Mouse (Mus musculus) heart, embryonic 15.5 days (tissue): ENCODE measurements at regions not wholly inside any gene's neighbourhood (a gene's known extent, or its start where the extent isn't known, plus 50 kb on each side); places are given as distances from the start of the nearest gene placed in this dataset.

Experiments
- ATAC-seq: fragments of 200-750 bp; cut with Nextera tagmentation; replicated peaks from 2 replicates; pipeline ENCODE4 v1.8.0; 2017; ENCODE audit warnings: low read depth, moderate TSS enrichment; ENCODE audit not compliant: insufficient number of reproducible peaks, insufficient read depth, low FRiP score
- H3K27ac ChIP-seq: fragments of 300-500 bp; sonication (generic); 2 replicates; pipeline ENCODE4 v1.5.1; 2015; ENCODE audit warnings: mild to moderate bottlenecking, inconsistent platforms
- H3K27me3 ChIP-seq: fragments of 300-500 bp; sonication (generic); 2 replicates; pipeline ENCODE4 v1.6.1; 2015; ENCODE audit warnings: inconsistent platforms
- H3K36me3 ChIP-seq: fragments of 300-500 bp; sonication (generic); 2 replicates; pipeline ENCODE4 v1.6.1; 2015; ENCODE audit warnings: mild to moderate bottlenecking, inconsistent platforms
- H3K4me1 ChIP-seq: fragments of 300-500 bp; sonication (generic); replicated peaks from 2 replicates; pipeline ENCODE4 v1.6.1; 2015; ENCODE audit warnings: inconsistent platforms
- H3K4me2 ChIP-seq: fragments of 300-500 bp; sonication (generic); 2 replicates; pipeline ENCODE4 v1.6.1; 2015; ENCODE audit warnings: inconsistent platforms, mild to moderate bottlenecking, moderate library complexity
- H3K4me3 ChIP-seq: fragments of 300-500 bp; sonication (generic); 2 replicates; pipeline ENCODE4 v1.5.1; 2015; ENCODE audit warnings: mild to moderate bottlenecking, inconsistent platforms
- H3K9ac ChIP-seq: fragments of 300-500 bp; sonication (generic); 2 replicates; pipeline ENCODE4 v1.6.1; 2015; ENCODE audit warnings: mild to moderate bottlenecking, inconsistent platforms
- H3K9me3 ChIP-seq: fragments of 300-500 bp; sonication (generic); replicated peaks from 2 replicates; pipeline ENCODE4 v1.6.1; 2016; ENCODE audit warnings: inconsistent platforms
- WGBS: fragments of 180-500 bp; shearing (Covaris S2); methylation state at CpG from one replicate; pipeline ENCODE4 v1.1.7; 2015; ENCODE audit warnings: mixed read lengths; 5-methylcytosine and 5-hydroxymethylcytosine counted together

DNA sequence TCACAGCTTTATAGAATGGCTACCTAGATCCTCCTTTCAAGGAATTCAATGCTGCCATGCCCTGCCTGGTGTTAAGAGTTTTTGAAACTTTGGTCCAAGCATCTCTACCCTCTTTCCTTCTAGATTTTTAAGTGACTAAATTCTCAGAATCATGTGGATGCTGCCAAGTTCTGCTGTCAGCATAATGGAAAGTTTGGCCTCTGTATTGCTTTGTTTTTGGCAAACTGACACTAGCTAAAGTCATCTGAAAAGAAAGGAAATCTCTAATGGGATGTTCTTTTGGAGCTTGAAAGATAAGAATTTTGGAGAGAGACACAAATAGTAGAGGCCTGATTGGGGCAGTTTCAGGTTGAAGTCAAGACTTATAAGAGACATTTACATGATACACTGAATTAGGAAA lies 589.8 kb upstream of the Zeb2 start:
- Histone ChIP-seq H3K4me2 (no peak overlapping the region), H3K36me3 (no peaks in the 10 kb centered on the region), H3K27me3 (no peaks in the 10 kb centered on the region), H3K4me1 (no peaks in the 10 kb centered on the region), H3K4me3 (no peak overlapping the region), H3K9me3 (no peaks in the 10 kb centered on the region), H3K9ac (no peak overlapping the region), H3K27ac (no peak overlapping the region)
- ATAC-seq: no peak

DNA sequence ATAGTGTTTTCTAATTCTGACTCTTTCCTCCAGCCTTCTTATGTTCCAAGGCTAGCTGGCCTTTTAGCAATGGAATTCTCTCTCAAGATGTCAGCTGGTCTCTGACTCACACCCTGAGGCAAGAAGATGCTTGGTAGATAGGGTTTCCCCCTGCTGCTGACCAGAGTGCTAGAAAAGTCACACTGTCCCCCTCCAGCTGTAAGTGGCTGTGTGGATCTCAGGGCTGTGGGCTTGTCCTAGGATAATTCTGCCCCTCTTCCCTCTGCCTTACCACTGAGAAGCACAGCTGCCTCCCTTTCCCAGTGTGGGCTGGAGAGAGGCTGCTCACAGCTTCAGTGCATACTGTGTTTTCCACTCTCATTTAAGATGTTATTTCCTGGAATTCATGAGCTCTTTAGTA lies 585.3 kb upstream of the Zeb2 start:
- Histone ChIP-seq H3K4me1 (no peaks in the 10 kb centered on the region), H3K4me2 (no peak overlapping the region), H3K9ac (no peak overlapping the region), H3K9me3 (no peaks in the 10 kb centered on the region), H3K36me3 (no peaks in the 10 kb centered on the region), H3K4me3 (no peak overlapping the region), H3K27ac (no peak overlapping the region), H3K27me3 (no peaks in the 10 kb centered on the region)
- ATAC-seq: no peak

DNA sequence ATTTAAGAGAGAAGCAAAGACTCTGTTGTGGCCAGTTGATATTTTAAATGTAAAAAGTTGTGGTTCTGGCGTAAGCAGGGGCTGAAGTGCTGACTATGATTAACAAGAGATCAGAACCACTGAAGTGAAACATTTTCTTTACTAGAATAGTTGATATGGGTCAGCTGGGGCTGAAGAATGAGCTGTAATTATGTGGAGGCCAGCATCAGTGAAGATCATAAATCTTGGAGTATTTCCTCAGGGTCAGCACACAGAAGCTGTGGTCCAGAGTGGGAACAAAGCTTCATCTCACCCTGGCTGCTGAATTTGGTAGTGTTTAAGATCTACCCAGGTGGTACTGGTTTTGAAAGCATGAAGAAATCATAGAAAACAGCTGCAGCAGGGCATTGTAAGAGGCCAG lies 583.4 kb upstream of the Zeb2 start:
- no peak for ATAC-seq
- no peaks in the 10 kb centered on the region for H3K36me3 ChIP-seq
- H3K27ac ChIP-seq: no peak overlapping the region
- H3K9me3 ChIP-seq: no peaks in the 10 kb centered on the region
- H3K9ac ChIP-seq: no peak overlapping the region
- no peaks in the 10 kb centered on the region for H3K27me3 ChIP-seq
- H3K4me2 ChIP-seq: no peak overlapping the region
- WGBS: 84% methylated on average over 1 of the region's 1 CpGs
- H3K4me3 ChIP-seq: no peak overlapping the region
- no peaks in the 10 kb centered on the region for H3K4me1 ChIP-seq

DNA sequence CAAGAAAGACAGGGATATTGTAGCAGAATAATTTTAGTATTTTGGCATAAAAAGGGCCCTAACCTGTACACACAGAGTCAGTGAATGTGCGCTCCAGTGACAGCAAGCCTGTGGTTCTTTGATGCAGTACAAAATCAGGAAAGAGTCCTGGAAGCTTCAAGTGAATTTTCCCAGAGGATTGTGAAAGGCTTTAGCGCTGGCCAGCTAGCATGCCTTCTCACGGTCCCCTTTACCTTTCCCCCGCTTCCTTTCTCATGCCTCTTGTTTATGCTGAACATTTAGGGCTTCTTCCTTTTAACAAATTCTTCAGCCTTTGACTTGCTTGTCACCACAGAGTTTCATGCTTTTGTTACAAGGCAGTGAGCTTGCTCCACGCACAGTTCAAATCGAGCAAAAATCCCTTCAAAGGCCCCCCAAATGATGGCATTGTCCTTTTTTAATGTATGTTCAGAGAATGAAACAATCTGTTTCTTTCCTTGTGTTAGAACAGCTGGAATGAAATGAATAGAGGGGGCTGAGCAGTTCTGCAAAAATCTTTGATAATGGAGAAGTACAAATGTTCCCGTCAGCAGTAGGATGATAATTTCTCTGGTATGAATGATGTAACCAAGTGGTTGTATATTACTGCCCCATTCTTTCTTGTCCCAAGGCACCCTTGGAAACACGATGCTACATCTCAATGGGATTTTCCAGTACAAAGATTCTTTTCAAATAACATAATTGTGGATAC lies 576.3 kb upstream of the Zeb2 start:
- H3K9ac ChIP-seq: no peak overlapping the region
- no peak overlapping the region for H3K4me2 ChIP-seq
- H3K4me3 ChIP-seq: no peak overlapping the region
- no peaks in the 10 kb centered on the region for H3K36me3 ChIP-seq
- H3K4me1 ChIP-seq: peaks cover 10% of the 10 kb centered on the region; the same call in 1 of the 2 replicates
- peak overlapping the region; percentile 11 for H3K27ac ChIP-seq
- ATAC-seq: no peak
- WGBS: 59% methylated on average over 8 of the region's 8 CpGs
- H3K9me3 ChIP-seq: no peaks in the 10 kb centered on the region
- no peaks in the 10 kb centered on the region for H3K27me3 ChIP-seq

DNA sequence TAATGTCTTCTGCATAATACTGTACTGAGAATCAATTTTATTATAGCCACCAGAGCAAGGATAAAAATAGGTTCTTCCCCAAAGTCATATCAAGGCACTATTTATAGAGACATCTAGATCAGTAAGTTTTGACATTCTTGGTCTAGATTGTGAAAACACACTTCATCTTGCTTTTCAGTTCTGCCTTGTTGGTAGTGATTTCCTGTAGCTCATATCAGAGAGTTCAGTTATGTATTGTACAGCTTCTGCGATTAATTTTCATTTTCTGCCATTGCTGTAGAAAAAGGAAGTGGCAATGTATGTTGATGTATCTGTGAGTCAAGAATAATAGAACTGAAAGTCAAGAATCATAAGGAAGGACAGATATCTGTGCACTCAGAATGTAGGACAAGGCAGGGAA lies 575.6 kb upstream of the Zeb2 start:
- 63% methylated on average over 1 of the region's 1 CpGs for WGBS
- ATAC-seq: no peak
- H3K9ac ChIP-seq: no peak overlapping the region
- peaks cover 10% of the 10 kb centered on the region; the same call in 1 of the 2 replicates for H3K4me1 ChIP-seq
- H3K36me3 ChIP-seq: no peaks in the 10 kb centered on the region
- no peak overlapping the region for H3K4me2 ChIP-seq
- no peaks in the 10 kb centered on the region for H3K27me3 ChIP-seq
- H3K9me3 ChIP-seq: no peaks in the 10 kb centered on the region
- H3K27ac ChIP-seq: peak overlapping the region; percentile 11; the same call in 1 of the 2 replicates
- no peak overlapping the region for H3K4me3 ChIP-seq

DNA sequence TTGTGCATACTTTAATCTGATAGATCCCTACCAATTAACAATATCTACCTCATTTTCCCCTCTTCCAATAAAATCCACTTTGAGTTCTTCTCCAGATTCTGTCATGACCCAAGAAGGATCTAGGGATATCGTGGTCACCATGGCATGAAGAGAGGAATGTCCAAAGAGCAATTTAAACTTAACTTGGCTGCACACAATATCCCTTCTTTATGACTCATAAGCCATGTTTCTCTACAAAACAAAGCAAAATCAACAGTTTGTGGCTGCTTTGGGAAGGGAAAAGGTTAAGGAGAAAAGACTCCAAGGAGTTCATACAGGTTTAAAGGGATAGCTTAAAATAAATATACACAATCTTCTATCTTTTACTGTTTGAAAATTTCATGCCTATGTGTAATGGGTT lies 571.8 kb upstream of the Zeb2 start:
- Histone ChIP-seq H3K4me2 (no peak overlapping the region), H3K9ac (no peak overlapping the region), H3K4me3 (no peak overlapping the region), H3K36me3 (no peaks in the 10 kb centered on the region), H3K9me3 (no peaks in the 10 kb centered on the region), H3K27ac (no peak overlapping the region), H3K27me3 (no peaks in the 10 kb centered on the region), H3K4me1 (peaks cover 10% of the 10 kb centered on the region; the same call in 1 of the 2 replicates)
- 65% methylated on average over 1 of the region's 1 CpGs for WGBS
- no peak for ATAC-seq

DNA sequence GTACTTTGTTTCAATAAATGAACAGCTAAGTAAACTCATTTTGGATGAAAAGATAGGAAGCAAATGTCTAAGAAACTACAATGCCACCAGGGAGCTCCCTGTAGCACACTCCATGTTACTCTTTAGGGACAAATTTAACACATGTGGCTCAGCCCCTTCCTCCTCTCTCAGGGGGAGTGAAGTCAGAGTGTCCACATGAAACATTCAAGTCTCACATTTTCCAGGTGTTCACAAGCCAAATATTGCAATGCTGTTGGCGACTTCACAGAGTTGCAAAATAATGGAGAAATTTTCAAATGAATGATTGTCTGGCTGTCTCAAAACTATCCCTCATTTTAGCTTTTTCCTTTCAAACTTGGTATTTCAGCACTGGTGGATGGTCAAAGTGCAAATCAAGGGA lies 564.1 kb upstream of the Zeb2 start:
- 73% methylated on average over 1 of the region's 1 CpGs for WGBS
- Histone ChIP-seq H3K4me2 (no peak overlapping the region), H3K36me3 (no peaks in the 10 kb centered on the region), H3K4me1 (no peaks in the 10 kb centered on the region), H3K4me3 (no peak overlapping the region), H3K27me3 (no peaks in the 10 kb centered on the region), H3K9me3 (no peaks in the 10 kb centered on the region), H3K27ac (peak overlapping the region; percentile 31; the same call in 1 of the 2 replicates), H3K9ac (no peak overlapping the region)
- ATAC-seq: no peak

DNA sequence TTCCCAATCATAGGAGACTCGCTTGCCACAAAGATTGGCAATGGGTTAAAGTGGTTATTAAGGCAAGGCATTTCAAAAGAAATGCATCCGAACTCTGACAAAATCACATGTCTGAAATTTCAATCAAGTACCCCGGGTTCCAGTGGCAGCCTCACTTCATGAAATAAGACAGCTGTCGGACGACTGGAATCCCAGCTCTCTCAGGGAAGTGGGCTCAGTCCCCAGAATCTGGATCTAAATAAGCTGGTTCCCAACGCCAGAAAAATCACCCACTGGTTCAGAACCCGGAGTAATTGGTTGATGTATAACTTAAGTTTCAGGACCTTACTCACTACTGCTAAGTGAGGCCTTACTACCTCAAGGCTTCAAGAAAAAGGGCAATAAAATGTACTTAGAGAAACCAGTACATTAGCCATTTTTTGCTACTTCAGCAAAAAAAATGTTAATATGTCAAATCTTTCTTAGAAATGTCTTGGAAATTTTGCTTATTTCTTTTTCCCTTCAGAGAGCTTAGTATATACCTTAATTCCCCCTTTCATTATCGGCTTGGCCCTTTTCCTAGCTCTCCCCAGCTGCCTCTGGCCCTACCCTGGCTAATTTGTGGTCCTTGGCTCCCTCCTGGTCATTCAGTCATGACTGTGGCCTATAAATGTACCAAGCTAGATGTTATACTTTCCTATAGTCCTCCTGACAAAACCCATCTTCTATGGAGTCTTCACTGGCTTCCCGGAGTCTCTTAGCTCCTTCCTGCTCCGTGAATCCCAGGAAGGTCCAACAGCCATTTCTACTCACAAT lies 562.1 kb upstream of the Zeb2 start:
- 74% methylated on average over 10 of the region's 10 CpGs for WGBS
- no peak overlapping the region for H3K9ac ChIP-seq
- no peak overlapping the region for H3K27ac ChIP-seq
- no peak overlapping the region for H3K4me3 ChIP-seq
- no peak for ATAC-seq
- no peaks in the 10 kb centered on the region for H3K27me3 ChIP-seq
- no peaks in the 10 kb centered on the region for H3K36me3 ChIP-seq
- no peaks in the 10 kb centered on the region for H3K9me3 ChIP-seq
- no peak overlapping the region for H3K4me2 ChIP-seq
- H3K4me1 ChIP-seq: no peaks in the 10 kb centered on the region

DNA sequence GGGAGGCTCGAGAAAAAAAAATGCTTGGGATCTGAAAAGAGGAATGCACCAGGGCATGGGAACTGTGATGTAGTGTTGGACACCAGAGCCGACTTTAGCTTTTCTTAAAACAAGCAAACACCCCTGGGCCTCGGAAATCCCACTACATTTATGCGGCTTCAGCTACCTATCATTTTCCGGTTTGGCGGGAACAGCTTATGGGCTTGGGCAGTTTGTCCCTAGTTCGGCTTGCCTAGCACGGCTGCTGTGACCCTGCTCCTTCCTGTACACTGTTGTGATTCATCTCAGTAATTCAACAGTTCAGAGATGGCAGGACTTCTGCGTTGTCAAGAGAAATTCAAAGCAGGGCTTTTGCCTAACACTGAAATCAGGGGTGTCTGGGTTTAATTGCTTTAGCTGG lies 561.5 kb upstream of the Zeb2 start:
- no peak overlapping the region for H3K27ac ChIP-seq
- no peak overlapping the region for H3K4me2 ChIP-seq
- no peak for ATAC-seq

DNA sequence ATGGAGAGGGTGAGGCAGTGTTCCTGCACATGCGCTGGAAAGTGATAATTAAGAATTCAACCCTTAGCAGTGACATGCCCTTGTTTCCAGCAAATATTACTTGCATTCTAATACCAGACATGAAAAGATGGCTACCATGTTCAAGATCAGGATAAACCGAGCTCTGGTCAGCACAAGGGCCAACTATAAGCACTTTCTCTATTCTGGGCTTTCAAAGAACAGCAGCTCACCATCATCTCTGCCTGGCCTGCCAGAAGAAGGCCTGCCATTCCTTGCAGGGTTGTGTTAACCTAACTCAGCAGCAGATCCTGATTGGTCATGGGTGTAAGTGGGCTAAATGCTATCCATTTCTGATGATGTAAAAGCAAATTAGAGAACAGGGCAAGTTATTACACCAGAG lies 558.6 kb upstream of the Zeb2 start:
- no peak overlapping the region for H3K9ac ChIP-seq
- ATAC-seq: no peak
- no peaks in the 10 kb centered on the region for H3K9me3 ChIP-seq
- no peak overlapping the region for H3K4me3 ChIP-seq
- no peaks in the 10 kb centered on the region for H3K27me3 ChIP-seq
- H3K36me3 ChIP-seq: no peaks in the 10 kb centered on the region
- H3K27ac ChIP-seq: no peak overlapping the region
- 86% methylated on average over 2 of the region's 2 CpGs for WGBS
- H3K4me1 ChIP-seq: no peaks in the 10 kb centered on the region
- no peak overlapping the region for H3K4me2 ChIP-seq

More for the DNA sequence above, 561.5 kb upstream of the Zeb2 start:
- Histone ChIP-seq H3K4me3 (no peak overlapping the region), H3K9ac (no peak overlapping the region), H3K9me3 (no peaks in the 10 kb centered on the region), H3K36me3 (no peaks in the 10 kb centered on the region), H3K4me1 (no peaks in the 10 kb centered on the region), H3K27me3 (no peaks in the 10 kb centered on the region)
- WGBS: 53% methylated on average over 9 of the region's 9 CpGs

DNA sequence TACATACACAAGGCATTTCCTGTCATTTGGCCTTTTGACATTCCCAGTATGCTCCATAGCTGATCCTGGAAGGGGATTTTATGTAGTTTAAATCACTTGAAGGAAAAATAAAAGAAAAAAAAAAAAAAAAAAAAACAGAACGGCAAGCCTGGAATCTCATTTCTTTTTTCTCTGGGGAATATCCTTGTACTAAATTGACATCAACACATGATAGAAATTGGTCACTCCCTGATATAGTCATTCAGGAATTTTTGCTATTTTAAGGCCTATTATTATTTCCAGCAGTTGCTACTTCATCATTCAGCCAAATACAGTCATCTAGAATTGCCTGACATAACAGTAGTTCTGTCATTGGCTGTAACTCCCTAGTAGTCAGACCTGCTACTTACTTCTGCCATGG lies 538.8 kb upstream of the Zeb2 start:
- H3K4me1 ChIP-seq: no peaks in the 10 kb centered on the region
- no peaks in the 10 kb centered on the region for H3K27me3 ChIP-seq
- WGBS: 47% methylated on average over 1 of the region's 1 CpGs
- ATAC-seq: no peak
- no peak overlapping the region for H3K4me2 ChIP-seq
- H3K36me3 ChIP-seq: no peaks in the 10 kb centered on the region
- H3K9ac ChIP-seq: no peak overlapping the region
- H3K27ac ChIP-seq: no peak overlapping the region
- H3K9me3 ChIP-seq: no peaks in the 10 kb centered on the region
- no peak overlapping the region for H3K4me3 ChIP-seq

DNA sequence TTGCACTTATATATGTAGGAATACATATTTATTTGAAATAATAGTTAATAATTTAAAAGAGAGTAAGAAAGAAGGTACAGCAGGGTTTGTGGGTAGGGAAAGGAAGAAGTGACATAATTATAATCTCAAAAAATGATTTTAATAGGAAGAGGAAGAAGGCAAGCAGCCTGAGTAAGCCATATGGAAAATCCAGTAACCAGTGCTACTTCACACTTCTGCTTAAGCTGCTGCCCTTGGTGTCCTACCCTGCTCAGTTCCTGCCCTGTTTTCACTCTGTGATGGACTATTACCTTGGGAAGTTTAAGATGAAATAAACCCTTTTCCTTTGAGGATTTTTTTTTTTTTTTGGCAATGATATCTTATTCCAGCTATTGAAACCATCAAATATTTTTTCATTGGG lies 537.5 kb upstream of the Zeb2 start:
- H3K4me3 ChIP-seq: no peak overlapping the region
- no peak overlapping the region for H3K27ac ChIP-seq
- no peaks in the 10 kb centered on the region for H3K27me3 ChIP-seq
- H3K9me3 ChIP-seq: no peaks in the 10 kb centered on the region
- no peaks in the 10 kb centered on the region for H3K4me1 ChIP-seq
- H3K9ac ChIP-seq: no peak overlapping the region
- no peak for ATAC-seq
- H3K4me2 ChIP-seq: no peak overlapping the region
- no peaks in the 10 kb centered on the region for H3K36me3 ChIP-seq
